Mouse (Mus musculus) thymus, adult 2 months (tissue): ENCODE data around the gene Mark2. TPM values are rescaled to one million over a fixed set of nuclear protein-coding genes. Genes with fewer than 3 reads are reported as not detected.

Experiments used
- DNase-seq: peaks from one replicate; pipeline ENCODE4 v3.0.0; 2021
- H3K27ac ChIP-seq: fragments of 200-500 bp; 2 replicates; pipeline ENCODE4 v1.5.1; 2012; ENCODE audit warnings: low read length, control low read depth; ENCODE audit not compliant: control insufficient read depth, insufficient read depth
- H3K27me3 ChIP-seq: fragments of 200-500 bp; 2 replicates; pipeline ENCODE4 v1.6.1; 2012; ENCODE audit warnings: mild to moderate bottlenecking, low read length, moderate library complexity, mixed read lengths; ENCODE audit not compliant: control insufficient read depth, insufficient read depth
- H3K36me3 ChIP-seq: fragments of 200-500 bp; 2 replicates; pipeline ENCODE4 v1.6.1; 2012; ENCODE audit warnings: mild to moderate bottlenecking, low read length, moderate library complexity; ENCODE audit not compliant: control insufficient read depth, insufficient read depth
- H3K4me1 ChIP-seq: fragments of 200-500 bp; replicated peaks from 2 replicates; pipeline ENCODE4 v1.6.1; 2012; ENCODE audit warnings: low read length; ENCODE audit not compliant: control insufficient read depth, insufficient read depth
- H3K4me3 ChIP-seq: fragments of 200-500 bp; 2 replicates; pipeline ENCODE4 v1.5.1; 2012; ENCODE audit warnings: mild to moderate bottlenecking, low read length, control low read depth, moderate library complexity; ENCODE audit not compliant: control insufficient read depth, insufficient read depth
- CTCF ChIP-seq: fragments of 200-500 bp; IDR thresholded peaks from 2 replicates; pipeline ENCODE4 v1.5.1; 2012; ENCODE audit warnings: mild to moderate bottlenecking, control low read depth, low read length, moderate library complexity, borderline replicate concordance; ENCODE audit not compliant: control insufficient read depth, poor library complexity, insufficient read depth; ENCODE audit errors: extremely low read depth
- POLR2A ChIP-seq: fragments of 200-500 bp; IDR thresholded peaks from 2 replicates; pipeline ENCODE4 v1.6.1; 2012; ENCODE audit warnings: mild to moderate bottlenecking, low read length, control low read depth, moderate library complexity; ENCODE audit not compliant: control insufficient read depth, poor library complexity, insufficient read depth; ENCODE audit errors: extremely low read depth
- WGBS: fragments of 180-500 bp; shearing (Covaris S2); methylation state at CpG from one replicate; pipeline ENCODE4 v1.1.7; 2018; 5-methylcytosine and 5-hydroxymethylcytosine counted together
- polyA plus RNA-seq: library from polyadenylated mRNA; depleted of rRNA; stranded (reverse); fragments of >200 nt; gene quantifications from 2 replicates; pipeline ENCODE4 v1.2.3, GENCODE M21; 2012

Gene Mark2
- polyA plus RNA-seq, 1 experiment = 189 TPM

DNA sequence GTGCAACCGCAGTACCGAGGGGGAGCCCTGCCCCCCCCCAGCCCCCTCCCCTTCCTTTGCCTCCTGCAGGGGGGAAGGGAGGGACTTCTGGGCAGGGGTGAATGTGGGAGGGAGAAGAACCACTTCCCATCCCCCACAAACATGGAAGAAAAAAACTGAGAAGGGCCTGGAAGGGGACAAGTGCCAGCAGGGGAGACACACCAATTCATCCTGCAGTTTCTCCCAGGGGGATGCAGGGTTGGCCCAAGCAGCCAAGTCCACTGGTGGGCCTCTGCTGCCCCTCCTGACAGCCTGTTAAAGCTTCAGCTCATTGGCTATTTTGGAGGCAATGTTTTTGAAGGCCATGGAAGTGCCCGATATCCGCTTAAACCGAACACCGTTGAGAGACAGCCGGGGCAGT lies 64.9 kb downstream of the Mark2 start:
- H3K27ac ChIP-seq = no peak overlapping the region
- H3K27me3 ChIP-seq = no peaks in the 10 kb centered on the region
- no peak overlapping the region for H3K4me3 ChIP-seq
- peaks cover 31% of the 10 kb centered on the region for H3K36me3 ChIP-seq
- TF ChIP-seq POLR2A (no peak), CTCF (no peak)
- DNase-seq = no peak
- WGBS = 88% methylated on average over 7 of the region's 7 CpGs
- H3K4me1 ChIP-seq = peaks cover 7% of the 10 kb centered on the region

GRCm38 (mm10) chr19:7276053-7276659 lies 65.5 kb downstream of the Mark2 start:
- Histone ChIP-seq H3K4me1 (peaks cover 7% of the 10 kb centered on the region), H3K27ac (no peak overlapping the region)
- no peak for DNase-seq

GRCm38 (mm10) chr19:7275131-7275789 lies 66.4 kb downstream of the Mark2 start:
- Histone ChIP-seq H3K27ac (no peak overlapping the region), H3K4me1 (peaks cover 7% of the 10 kb centered on the region), H3K4me3 (no peak overlapping the region), H3K36me3 (peaks cover 18% of the 10 kb centered on the region), H3K27me3 (no peaks in the 10 kb centered on the region)
- no peak for TF ChIP-seq CTCF
- 82% methylated on average over 7 of the region's 7 CpGs for WGBS
- DNase-seq = no peak

More at GRCm38 (mm10) chr19:7276053-7276659, 65.5 kb downstream of the Mark2 start:
- Histone ChIP-seq H3K4me3 (no peak overlapping the region), H3K36me3 (peaks cover 26% of the 10 kb centered on the region), H3K27me3 (no peaks in the 10 kb centered on the region)
- WGBS = 91% methylated on average over 7 of the region's 7 CpGs
- TF ChIP-seq POLR2A (no peak; the same call in 1 of the 2 replicates), CTCF (no peak)

- H3K27ac ChIP-seq = no peak overlapping the region
- DNase-seq = no peak
- H3K4me1 ChIP-seq = peaks cover 14% of the 10 kb centered on the region
- peaks cover 18% of the 10 kb centered on the region for H3K36me3 ChIP-seq
- 30% methylated on average over 13 of the region's 13 CpGs for whole genome bisulfite sequencing
- no peak for TF ChIP-seq CTCF
- no peak for TF ChIP-seq POLR2A
- H3K27me3 ChIP-seq = no peaks in the 10 kb centered on the region
- no peak overlapping the region for H3K4me3 ChIP-seq
These were observed 67.2 kb downstream of the Mark2 start for GRCm38 (mm10) chr19:7274326-7274990.

- Histone ChIP-seq H3K4me1 (peaks cover 24% of the 10 kb centered on the region), H3K27me3 (no peaks in the 10 kb centered on the region), H3K27ac (no peak overlapping the region), H3K36me3 (peaks cover 18% of the 10 kb centered on the region), H3K4me3 (no peak overlapping the region)
- TF ChIP-seq POLR2A = no peak
- TF ChIP-seq CTCF = no peak
- no peak for DNase-seq
- 97% methylated on average over 4 of the region's 4 CpGs for WGBS
These were observed 68.2 kb downstream of the Mark2 start for GRCm38 (mm10) chr19:7273486-7273885.

GRCm38 (mm10) chr19:7269290-7270044 lies 72.2 kb downstream of the Mark2 start:
- TF ChIP-seq POLR2A = no peak
- TF ChIP-seq CTCF = no peak
- Histone ChIP-seq H3K4me1 (peaks cover 38% of the 10 kb centered on the region), H3K27me3 (no peaks in the 10 kb centered on the region), H3K4me3 (peak overlapping the region; percentile 96), H3K27ac (no peak overlapping the region), H3K36me3 (no peaks in the 10 kb centered on the region)
- WGBS = 33% methylated on average over 11 of the region's 11 CpGs
- no peak for DNase-seq
